Mouse (Mus musculus) megakaryocyte, embryonic 14.5 days (primary cell): ENCODE data around the gene Cdk6. TPM values are rescaled to one million over a fixed set of nuclear protein-coding genes. Genes with fewer than 3 reads are reported as not detected.
A peak's percentile ranks its signal among the peaks of the same experiment; 100 is the strongest.
"Not testable (repeated sequence)": the region's sequence is repeated elsewhere in the genome, so short reads cannot be mapped to it uniquely, and the experiment has no call there.

Experiments
- H3K27me3 ChIP-seq: replicated peaks from 2 replicates; pipeline ENCODE3; 2012; ENCODE audit warnings: inconsistent platforms
- H3K36me3 ChIP-seq: replicated peaks from 2 replicates; pipeline ENCODE3; 2012; ENCODE audit warnings: low read length, inconsistent platforms, mixed read lengths
- H3K4me1 ChIP-seq: 2 replicates; pipeline ENCODE4 v1.6.1; 2012; ENCODE audit warnings: inconsistent platforms
- H3K4me3 ChIP-seq: replicated peaks from 2 replicates; pipeline ENCODE3; 2012; ENCODE audit warnings: moderate library complexity, mild to moderate bottlenecking, inconsistent platforms
- H3K9me3 ChIP-seq: 2 replicates; pipeline ENCODE4 v1.6.1; 2012; ENCODE audit warnings: inconsistent platforms
- FLI1 ChIP-seq: IDR thresholded peaks from 2 replicates; pipeline ENCODE4 v1.6.1; 2012; ENCODE audit warnings: low read length, inconsistent platforms, mixed read lengths
- GATA1 ChIP-seq: IDR thresholded peaks from 3 replicates; pipeline ENCODE4 v1.6.1; 2012; ENCODE audit warnings: mixed read lengths, low read length, inconsistent platforms, borderline replicate concordance
- polyA plus RNA-seq: library from polyadenylated mRNA; stranded (reverse); fragments of >175 nt; gene quantifications from 2 replicates; pipeline ENCODE4 v1.2.3, GENCODE M21; 2012; ENCODE audit warnings: low replicate concordance; ENCODE audit not compliant: insufficient read depth

Gene Cdk6
- polyA plus RNA-seq, 1 experiment, result 9.5 TPM

- peaks cover 36% of the 10 kb centered on the region for H3K4me1 ChIP-seq
- H3K4me3 ChIP-seq, result peak overlapping the region; percentile 14
- TF ChIP-seq FLI1, result no peak
- TF ChIP-seq GATA1, result no peak
- H3K27me3 ChIP-seq, result no peaks in the 10 kb centered on the region
- H3K9me3 ChIP-seq, result no peaks in the 10 kb centered on the region
- H3K36me3 ChIP-seq, result no peaks in the 10 kb centered on the region
Observed at GRCm38 (mm10) chr5:3420094-3420831, 79.0 kb downstream of the Cdk6 start.

GRCm38 (mm10) chr5:3420832-3421228 is 79.5 kb downstream of the Cdk6 start:
- H3K36me3 ChIP-seq, result no peaks in the 10 kb centered on the region
- TF ChIP-seq GATA1 (no peak), FLI1 (no peak)
- peaks cover 37% of the 10 kb centered on the region for H3K4me1 ChIP-seq
- no peaks in the 10 kb centered on the region for H3K27me3 ChIP-seq
- H3K9me3 ChIP-seq, result no peaks in the 10 kb centered on the region
- H3K4me3 ChIP-seq, result no peak overlapping the region

DNA sequence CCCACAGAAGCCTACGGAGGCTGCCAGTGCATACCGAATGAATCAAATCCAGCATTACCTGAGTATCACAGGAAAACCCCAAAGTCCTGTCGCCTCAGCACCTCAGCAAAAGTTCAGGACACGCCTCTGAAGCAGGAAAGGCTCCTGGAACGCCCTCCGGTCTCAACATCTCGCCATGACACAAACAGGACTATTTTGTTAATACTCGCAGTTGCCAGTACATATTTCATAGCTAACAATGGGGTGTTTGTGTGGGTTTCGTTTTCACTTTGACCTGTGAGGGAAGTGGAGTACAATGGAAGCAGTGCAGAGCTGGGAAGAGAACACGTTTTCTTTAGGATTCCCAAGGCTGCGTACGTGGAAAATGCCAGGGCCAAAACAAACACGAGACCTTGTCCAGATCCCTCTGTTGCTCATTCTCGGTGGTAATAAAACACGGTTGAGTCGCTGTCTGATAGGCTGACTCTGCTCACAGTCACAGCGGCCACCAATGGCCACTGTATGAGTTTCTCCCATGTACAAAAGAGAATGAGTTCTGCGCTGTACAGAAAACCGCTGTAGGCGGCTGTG is 91.9 kb downstream of the Cdk6 start:
- H3K9me3 ChIP-seq, H3K4me1 ChIP-seq, H3K27me3 ChIP-seq, H3K4me3 ChIP-seq, H3K36me3 ChIP-seq: not testable (repeated sequence)

GRCm38 (mm10) chr5:3434105-3434504 is 92.8 kb downstream of the Cdk6 start:
- not testable (repeated sequence) for H3K27me3 ChIP-seq, H3K4me3 ChIP-seq, H3K36me3 ChIP-seq, H3K4me1 ChIP-seq, H3K9me3 ChIP-seq

DNA sequence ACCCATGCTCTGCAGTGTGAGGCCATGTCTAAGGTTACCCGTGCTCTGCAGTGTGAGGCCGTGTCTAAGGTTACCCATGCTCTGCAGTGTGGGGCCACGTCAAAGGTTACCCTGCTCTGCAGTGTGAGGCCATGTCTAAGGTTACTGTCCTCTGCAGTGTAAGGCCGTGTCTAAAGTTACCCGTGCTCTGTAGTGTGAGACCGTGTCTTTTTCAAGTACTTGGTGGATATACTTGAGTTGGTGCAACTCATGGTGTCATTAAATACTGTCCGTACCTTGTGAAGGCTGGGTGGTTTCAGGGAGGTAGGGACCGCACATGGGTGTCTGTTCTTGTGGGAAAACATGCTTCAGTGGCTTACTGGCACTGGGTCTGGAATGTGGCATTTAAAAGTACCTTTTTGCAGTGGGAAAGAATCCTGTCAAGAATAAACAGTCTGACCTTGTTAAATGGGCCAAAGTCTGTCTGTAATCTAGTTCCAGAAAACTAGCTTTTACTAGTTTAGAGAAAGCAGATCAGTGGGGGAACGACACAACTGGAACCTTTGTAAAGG is 97.2 kb downstream of the Cdk6 start:
- H3K36me3 ChIP-seq, H3K9me3 ChIP-seq, H3K4me1 ChIP-seq, H3K27me3 ChIP-seq, H3K4me3 ChIP-seq: not testable (repeated sequence)

GRCm38 (mm10) chr5:3439386-3439785 is 98.1 kb downstream of the Cdk6 start:
- not testable (repeated sequence) for H3K27me3 ChIP-seq, H3K9me3 ChIP-seq, H3K4me1 ChIP-seq, H3K4me3 ChIP-seq, H3K36me3 ChIP-seq

- H3K4me3 ChIP-seq, H3K27me3 ChIP-seq, H3K36me3 ChIP-seq, H3K9me3 ChIP-seq, H3K4me1 ChIP-seq: not testable (repeated sequence)
Observed at GRCm38 (mm10) chr5:3442524-3442923, 101.2 kb downstream of the Cdk6 start.

- H3K27me3 ChIP-seq, H3K9me3 ChIP-seq: not testable (repeated sequence)
Observed at GRCm38 (mm10) chr5:3451233-3451632, 109.9 kb downstream of the Cdk6 start.

GRCm38 (mm10) chr5:3453946-3454345 is 112.7 kb downstream of the Cdk6 start:
- H3K27me3 ChIP-seq, H3K9me3 ChIP-seq, H3K36me3 ChIP-seq, H3K4me1 ChIP-seq, H3K4me3 ChIP-seq: not testable (repeated sequence)

More at GRCm38 (mm10) chr5:3451233-3451632, 109.9 kb downstream of the Cdk6 start:
- H3K4me3 ChIP-seq, H3K36me3 ChIP-seq, H3K4me1 ChIP-seq: not testable (repeated sequence)

DNA sequence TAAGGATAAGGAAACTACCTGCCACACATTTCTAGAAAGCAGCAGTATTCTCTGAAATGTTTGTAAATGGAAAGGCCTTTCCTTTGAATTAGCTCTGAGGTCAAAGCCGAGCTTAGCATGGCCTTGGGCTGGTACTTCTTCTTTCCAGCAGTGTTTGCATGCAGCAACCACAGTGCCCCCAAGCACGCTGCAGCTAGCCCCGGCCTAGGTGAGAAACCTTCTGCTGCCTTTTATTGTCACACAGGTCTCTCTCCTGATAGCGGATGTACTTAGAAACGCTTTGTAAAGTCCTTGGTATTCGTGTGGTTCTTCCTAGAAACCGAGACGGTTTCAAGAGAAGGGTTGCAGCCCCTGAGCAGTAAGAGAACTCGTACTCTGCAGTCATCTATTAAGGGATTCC is 119.6 kb downstream of the Cdk6 start:
- Histone ChIP-seq H3K9me3 (no peaks in the 10 kb centered on the region), H3K4me3 (peak overlapping the region; percentile 75), H3K27me3 (no peaks in the 10 kb centered on the region), H3K36me3 (peaks cover 37% of the 10 kb centered on the region), H3K4me1 (peaks cover 66% of the 10 kb centered on the region)
- TF ChIP-seq FLI1, result no peak
- TF ChIP-seq GATA1, result no peak

DNA sequence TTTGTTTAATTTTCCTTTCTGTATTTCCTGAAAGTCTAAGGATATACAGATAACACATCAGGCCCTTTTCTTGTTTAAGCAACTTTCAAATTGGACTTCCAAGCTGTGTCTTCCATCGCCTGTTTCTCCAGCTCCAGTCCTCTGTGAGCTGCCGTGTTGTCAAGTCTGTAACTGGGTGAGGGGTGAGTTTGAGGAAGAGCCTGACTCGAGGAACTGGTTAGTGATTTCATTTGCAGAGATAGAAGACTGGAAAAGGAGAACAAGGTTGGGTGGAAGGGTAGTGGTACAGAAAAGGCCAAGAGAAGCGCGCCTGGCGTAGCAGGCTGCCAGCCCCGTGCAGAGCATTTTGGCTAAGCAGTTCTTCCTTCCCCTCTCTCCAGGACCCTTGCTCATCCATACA is 120.1 kb downstream of the Cdk6 start:
- Histone ChIP-seq H3K4me3 (no peak overlapping the region), H3K27me3 (no peaks in the 10 kb centered on the region), H3K36me3 (peaks cover 40% of the 10 kb centered on the region), H3K9me3 (no peaks in the 10 kb centered on the region), H3K4me1 (peaks cover 71% of the 10 kb centered on the region)
- TF ChIP-seq GATA1 (no peak), FLI1 (no peak)
